Mouse (Mus musculus): ENCODE measurements around the gene Anks3.

Gene Anks3

GRCm38 (mm10) chr16:4978275-4979051 is 14.5 kb upstream of the Anks3 start:
- TF ChIP-seq GATA4 (IDR thresholded peaks at IDR 0.05; ENCODE audit: insufficient replicate concordance, low read length) = no peak

DNA sequence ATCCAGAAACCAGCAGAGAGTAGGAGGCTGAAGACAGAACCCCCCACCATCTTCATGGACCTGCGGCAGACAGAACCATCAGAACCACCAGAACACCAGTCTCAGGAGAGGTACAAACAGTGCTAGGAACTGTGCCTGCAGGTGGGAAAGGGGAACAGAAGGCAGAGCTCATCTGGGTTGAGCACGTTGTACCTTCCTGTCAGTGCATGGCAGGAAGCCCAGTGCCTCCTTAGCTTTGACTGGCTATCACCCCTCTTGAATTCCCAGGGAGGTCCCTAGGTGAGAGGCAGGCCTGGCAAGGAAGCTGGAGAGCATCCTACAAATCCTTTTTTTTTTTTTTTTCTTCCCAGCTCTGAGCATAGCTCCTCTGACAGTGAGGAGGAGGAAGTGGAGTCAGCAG is 12.2 kb upstream of the Anks3 start:
- TF ChIP-seq GATA4 (IDR thresholded peaks at IDR 0.05; ENCODE audit: insufficient replicate concordance, low read length) = no peak

GRCm38 (mm10) chr16:4974521-4974920 is 10.5 kb upstream of the Anks3 start:
- no peak for TF ChIP-seq GATA4 (IDR thresholded peaks at IDR 0.05; ENCODE audit: insufficient replicate concordance, low read length)

DNA sequence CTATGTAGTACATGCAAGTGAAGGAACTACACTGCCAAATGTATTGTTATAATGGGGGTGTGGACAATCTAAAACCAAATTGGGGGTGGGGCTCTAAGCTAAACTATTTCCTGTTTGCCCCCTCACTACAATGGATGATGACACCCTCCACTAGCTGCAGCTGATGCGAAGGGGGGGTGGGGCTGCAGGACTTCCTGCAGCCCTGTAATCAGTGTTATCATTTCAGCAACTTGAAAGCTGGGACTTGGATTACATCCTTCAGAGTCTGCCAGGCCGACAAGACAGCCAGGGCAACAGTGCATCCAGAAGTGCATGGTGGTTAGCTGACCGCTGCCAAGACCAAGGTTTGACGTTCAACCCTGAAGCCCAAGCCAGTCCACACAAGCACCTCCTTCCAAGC is 7.6 kb upstream of the Anks3 start:
- no peak; the same call in 1 of the 2 replicates for TF ChIP-seq GATA4 (IDR thresholded peaks at IDR 0.05; ENCODE audit: insufficient replicate concordance, low read length)

DNA sequence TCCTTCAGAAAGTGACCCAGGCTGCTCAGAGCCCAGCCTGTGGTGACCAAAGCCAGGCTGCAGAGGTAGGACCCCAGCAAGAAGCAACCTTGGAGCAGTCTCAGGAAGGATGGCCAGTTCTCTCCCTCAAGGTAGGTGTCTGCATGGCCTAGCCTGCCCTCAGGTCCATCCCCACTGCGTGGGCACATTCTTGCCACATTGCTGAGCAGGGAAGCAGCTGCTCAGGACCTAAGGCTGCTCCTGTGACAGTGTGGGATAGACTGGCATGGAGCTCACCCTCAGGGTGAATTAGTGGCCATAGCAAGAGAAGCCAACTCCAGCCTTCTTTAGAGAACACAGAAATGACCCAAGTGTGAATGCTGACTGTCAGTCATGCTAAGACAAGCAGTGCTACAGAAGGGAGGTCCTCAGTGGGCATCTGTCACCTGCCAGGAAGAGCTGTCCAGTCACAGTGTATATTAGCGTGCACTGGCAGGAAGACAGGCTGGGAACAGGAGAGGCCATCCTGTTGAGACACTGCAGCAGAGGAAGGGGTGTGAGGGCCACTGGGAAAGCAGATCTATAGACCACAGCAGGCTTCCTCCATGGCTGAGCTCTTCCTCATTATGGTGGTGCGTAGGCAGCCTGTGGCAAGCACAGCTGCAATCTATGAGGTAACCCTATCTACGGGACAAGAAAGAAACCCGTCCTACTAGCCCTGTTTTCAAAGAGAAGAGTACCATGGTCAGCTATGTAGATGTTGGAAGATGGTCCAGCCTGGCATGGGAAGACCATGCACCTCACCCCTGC is 5.2 kb upstream of the Anks3 start:
- TF ChIP-seq GATA4 (IDR thresholded peaks at IDR 0.05; ENCODE audit: insufficient replicate concordance, low read length) = no peak

GRCm38 (mm10) chr16:4968426-4968825 is 4.4 kb upstream of the Anks3 start:
- no peak for TF ChIP-seq GATA4 (IDR thresholded peaks at IDR 0.05; ENCODE audit: insufficient replicate concordance, low read length)

DNA sequence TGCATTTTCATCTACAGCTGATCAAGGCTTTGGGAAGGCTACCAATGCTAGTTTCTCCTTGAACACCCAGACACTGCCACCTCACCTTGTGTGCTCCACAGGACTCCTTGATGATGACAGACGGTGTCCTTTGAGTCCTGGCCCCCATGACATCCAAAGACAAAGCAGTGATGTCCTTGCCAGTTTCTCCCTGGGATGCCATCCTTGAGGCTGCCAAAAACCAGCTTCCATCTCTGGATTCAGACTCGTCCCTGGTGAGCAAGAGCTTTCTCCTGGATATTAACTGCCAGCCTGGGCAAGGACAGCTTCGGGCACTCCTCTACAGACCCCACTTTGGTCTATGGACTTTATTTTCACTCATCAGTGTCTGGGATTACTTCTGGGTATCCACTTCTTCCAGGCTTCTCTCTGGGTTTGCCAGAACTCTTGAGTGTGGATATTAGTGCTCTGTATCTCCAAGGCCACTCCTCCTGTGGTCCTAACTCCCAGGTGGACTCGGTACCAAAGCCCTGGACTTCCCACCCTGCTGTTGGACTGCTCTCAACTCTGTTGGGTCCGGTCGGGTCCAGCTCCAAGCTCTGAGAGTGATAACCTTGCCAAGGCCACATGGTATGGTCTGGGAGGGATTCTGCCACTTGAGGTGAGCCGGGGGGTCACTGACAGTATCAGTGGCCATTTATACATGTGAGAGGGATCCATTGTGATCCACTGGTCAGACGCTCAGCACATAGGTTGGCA is 1.6 kb upstream of the Anks3 start:
- no peak for TF ChIP-seq GATA4 (IDR thresholded peaks at IDR 0.05; ENCODE audit: insufficient replicate concordance, low read length)

- TF ChIP-seq GATA4 (IDR thresholded peaks at IDR 0.05; ENCODE audit: insufficient replicate concordance, low read length) = no peak
These were observed 856 bp upstream of the Anks3 start for GRCm38 (mm10) chr16:4964731-4965391.

- TF ChIP-seq GATA4 (IDR thresholded peaks at IDR 0.05; ENCODE audit: insufficient replicate concordance, low read length) = no peak
These were observed 659 bp downstream of the Anks3 start for GRCm38 (mm10) chr16:4963346-4963745.

GRCm38 (mm10) chr16:4960260-4960659 is 3.7 kb downstream of the Anks3 start:
- no peak for TF ChIP-seq GATA4 (IDR thresholded peaks at IDR 0.05; ENCODE audit: insufficient replicate concordance, low read length)

- no peak for TF ChIP-seq GATA4 (IDR thresholded peaks at IDR 0.05; ENCODE audit: insufficient replicate concordance, low read length)
These were observed 6.6 kb downstream of the Anks3 start for GRCm38 (mm10) chr16:4957446-4957845.

DNA sequence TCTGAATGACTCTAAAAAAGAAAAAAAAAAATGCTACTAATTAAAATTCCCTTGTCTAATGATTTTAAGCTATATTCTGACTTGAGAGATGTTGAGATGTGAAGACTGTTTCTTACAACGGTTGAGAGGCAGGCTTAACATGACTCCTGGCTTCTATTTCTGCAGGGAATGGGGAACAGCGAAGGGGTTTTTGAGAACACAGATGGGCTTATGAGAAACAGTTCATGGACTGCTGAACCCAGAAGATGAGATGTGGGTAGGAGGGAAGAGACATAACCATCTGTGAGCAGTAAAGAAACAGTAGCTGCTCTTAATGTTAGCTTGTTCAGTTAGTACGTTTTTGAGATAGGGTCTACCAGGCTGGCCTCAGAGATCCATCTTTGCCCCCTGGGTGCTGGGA is 7.4 kb downstream of the Anks3 start:
- no peak for TF ChIP-seq GATA4 (IDR thresholded peaks at IDR 0.05; ENCODE audit: insufficient replicate concordance, low read length)

DNA sequence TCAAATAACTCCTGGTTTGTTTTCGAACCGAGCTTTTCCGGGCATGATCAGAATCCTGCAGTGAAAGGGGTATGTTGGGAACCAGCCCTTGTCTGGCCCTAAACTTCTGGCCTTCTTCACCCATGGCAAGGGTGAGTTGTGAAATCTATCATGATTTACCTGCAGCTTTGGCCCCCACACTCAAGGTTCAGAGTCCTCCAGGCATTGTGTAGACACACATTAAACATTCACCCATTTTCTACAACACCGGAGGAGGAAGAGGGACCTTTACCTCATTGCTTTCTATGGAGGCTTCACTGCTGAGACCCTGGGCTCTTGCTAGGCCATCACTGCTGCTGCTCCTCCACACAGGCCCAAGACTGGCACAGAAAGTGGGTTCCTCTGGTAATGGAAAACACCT is 16.6 kb downstream of the Anks3 start:
- TF ChIP-seq GATA4 (IDR thresholded peaks at IDR 0.05; ENCODE audit: insufficient replicate concordance, low read length) = no peak

GRCm38 (mm10) chr16:4946155-4946554 is 17.9 kb downstream of the Anks3 start:
- TF ChIP-seq GATA4 (IDR thresholded peaks at IDR 0.05; ENCODE audit: insufficient replicate concordance, low read length) = no peak

- TF ChIP-seq GATA4 (IDR thresholded peaks at IDR 0.05; ENCODE audit: insufficient replicate concordance, low read length) = no peak
These were observed 18.6 kb downstream of the Anks3 start for GRCm38 (mm10) chr16:4945415-4945814.

Measured in liver, adult (tissue).